Comparison of ENCODE assay signal across 9 mouse cellular contexts in genomic region chr2:161090200-161090599, GRCm38 (mm10). TPM values are rescaled to one million over a fixed set of nuclear protein-coding genes. Genes with fewer than 3 reads are reported as not detected.
DNase-seq lines count a peak whose midpoint lies in the region; ATAC-seq and TF ChIP-seq lines count a peak whose summit lies in the region.
"Had no signal": no experiment of that assay in that cellular context is flagged by ENCODE, and none has a peak within 500 bp of the region (broad histone marks: within the 10 kb centered on the region; RNA-seq: fewer than 3 reads in every experiment).

No protein-coding gene starts in this region.

- H3K27me3 ChIP-seq in heart, adult 2 months (ENCODE audit: control insufficient read depth, insufficient read depth, low read length): no peaks in the 10 kb centered on the region
- no peaks in the 10 kb centered on the region for H3K27me3 ChIP-seq in liver, embryonic 11.5 days (replicated peaks; ENCODE audit: control insufficient read depth, insufficient read depth, low read length)

- TF ChIP-seq CTCF in heart, adult 2 months (IDR thresholded peaks at IDR 0.05): peak; percentile 63

- DNase-seq in heart, adult 2 months: no peak
- no peak for DNase-seq in heart, postnatal 36 days
- DNase-seq in 416B (ENCODE audit: low read depth): peak; percentile 69
- DNase-seq in R1 (ENCODE audit: low read depth, low spot score): peak; percentile 66
- no peak for DNase-seq in liver, embryonic 11.5 days (ENCODE audit: low spot score)
- no peak for DNase-seq in adrenal gland, postnatal 25 days
- DNase-seq in urinary bladder, adult 18-20 months (ENCODE audit: low spot score in 2 of 2): no peak
- no peak for DNase-seq in urinary bladder, adult 2 months (ENCODE audit: low spot score)

- H3K79me2 ChIP-seq in heart, adult 2 months (replicated peaks; ENCODE audit: control insufficient read depth, insufficient read depth, low read length): peaks cover 4% of the 10 kb centered on the region

- TF ChIP-seq EP300 in heart, adult 2 months (IDR thresholded peaks at IDR 0.05; ENCODE audit: insufficient read depth, low read depth, low read length): no peak

- TF ChIP-seq POLR2A in heart, adult 2 months (IDR thresholded peaks at IDR 0.05; ENCODE audit: insufficient read depth, low read depth, low read length): no peak

- H3K4me1 ChIP-seq in heart, adult 2 months (ENCODE audit: control insufficient read depth, insufficient read depth, low read length): peaks cover 10% of the 10 kb centered on the region
- H3K4me1 ChIP-seq in liver, embryonic 11.5 days (replicated peaks; ENCODE audit: control insufficient read depth, insufficient read depth, low read length): no peaks in the 10 kb centered on the region

- H3K4me2 ChIP-seq in liver, embryonic 11.5 days: no peak overlapping the region

- peak; percentile 66; the same call in 1 of the 2 replicates for ATAC-seq in liver, embryonic 11.5 days (replicated peaks; ENCODE audit: low FRiP score)

- intact Hi-C loops in heart, adult 2 months (cut with DNase I): no loop called here
- intact Hi-C loops in heart, postnatal 36 days (cut with DNase I): loop anchor here (5.0 kb wide), 1 partner anchor 87 kb away; no protein-coding TSS in a partner anchor

- H3K4me3 ChIP-seq in heart, adult 2 months: no peak overlapping the region
- H3K4me3 ChIP-seq in liver, embryonic 11.5 days (ENCODE audit: low read depth, low read length): no peak overlapping the region
- H3K4me3 ChIP-seq: myocyte had no signal

- WGBS in heart, adult 2 months: 53% methylated on average over 3 of the region's 3 CpGs
- 55% methylated on average over 3 of the region's 3 CpGs for WGBS in liver, embryonic 11.5 days

- H3K9me3 ChIP-seq in liver, embryonic 11.5 days (ENCODE audit: control insufficient read depth, low read length): no peaks in the 10 kb centered on the region

- H3K27ac ChIP-seq in heart, adult 2 months: no peak overlapping the region
- H3K27ac ChIP-seq in liver, embryonic 11.5 days (ENCODE audit: low read depth, low read length): no peak overlapping the region

- H3K9ac ChIP-seq in heart, adult 2 months (ENCODE audit: low read depth, low read length): no peak overlapping the region
- H3K9ac ChIP-seq in liver, embryonic 11.5 days (ENCODE audit: low read depth, low read length): no peak overlapping the region

- peaks cover 4% of the 10 kb centered on the region for H3K36me3 ChIP-seq in heart, adult 2 months (ENCODE audit: control insufficient read depth, insufficient read depth, low read length)
- H3K36me3 ChIP-seq in liver, embryonic 11.5 days (ENCODE audit: control insufficient read depth, insufficient read depth, low read length): no peaks in the 10 kb centered on the region; the same call in 1 of the 2 replicates

RNA-seq across cellular contexts. Expression of gene Chd6, which starts 18.7 kb away (rescaled TPM):
- total RNA-seq in heart, adult 2 months (2021): 10 to 100 TPM; 42.9 to 66.8 TPM
- polyA plus RNA-seq in heart, adult 2 months (2012; rRNA removed): 12.2 and 22.1 TPM in 2 replicates
- 10 to 100 TPM; 56.5 to 64.0 TPM for total RNA-seq in heart, postnatal 36 days (2021)
- polyA plus RNA-seq in liver, embryonic 11.5 days (2014; fragmentation: Nextera tagmentation; extraction: Ambion mirVana): 15.8 and 19.0 TPM in 2 replicates
- 51.7 and 52.7 TPM in 2 replicates for total RNA-seq in adrenal gland, postnatal 25 days (2021)
- 26.4 and 27.6 TPM in 2 replicates for polyA plus RNA-seq in urinary bladder, adult 2 months (2012; rRNA removed)

Comparison
In these comparisons a context has a peak if more than half of its experiments do, and no peak if none do; other contexts are left out.
1. DNase-seq: peak in 416B (single experiment) and R1 (single experiment); none in heart, adult 2 months (0 of 2), heart, postnatal 36 days (0 of 2), liver, embryonic 11.5 days (single experiment), adrenal gland, postnatal 25 days (single experiment), urinary bladder, adult 18-20 months (0 of 2) and urinary bladder, adult 2 months (single experiment).